Mouse (Mus musculus): ENCODE measurements around the gene Hist1h2bk. TPM values are rescaled to one million over a fixed set of nuclear protein-coding genes. Genes with fewer than 3 reads are reported as not detected.
A peak's percentile ranks its signal among the peaks of the same experiment; 100 is the strongest.

Hist1h2bk gene
- polyA plus RNA-seq, 1 experiment from 2014 or later = 2.5 TPM

- Histone ChIP-seq H3K4me3 (no peak overlapping the region), H3K27me3 (peaks cover 100% of the 10 kb centered on the region), H3K4me1 (replicated peaks) (peaks cover 18% of the 10 kb centered on the region), H3K4me2 (no peak overlapping the region), H3K27ac (replicated peaks) (no peak overlapping the region), H3K9me3 (no peaks in the 10 kb centered on the region), H3K9ac (no peak overlapping the region), H3K36me3 (no peaks in the 10 kb centered on the region)
- 56% methylated on average over 2 of the region's 2 CpGs for WGBS
- ATAC-seq (ENCODE audit: low read depth) = no peak
Measured at GRCm38 (mm10) chr13:22001346-22001745, 34.3 kb upstream of the Hist1h2bk start.

GRCm38 (mm10) chr13:22001823-22002222, 33.8 kb upstream of the Hist1h2bk start:
- no peaks in the 10 kb centered on the region for H3K9me3 ChIP-seq
- WGBS = 20% methylated on average over 5 of the region's 5 CpGs
- H3K9ac ChIP-seq = no peak overlapping the region
- ATAC-seq (ENCODE audit: low read depth) = no peak
- peaks cover 100% of the 10 kb centered on the region for H3K27me3 ChIP-seq
- no peaks in the 10 kb centered on the region for H3K36me3 ChIP-seq
- H3K4me2 ChIP-seq = no peak overlapping the region
- no peak overlapping the region for H3K27ac ChIP-seq (replicated peaks)
- H3K4me3 ChIP-seq = no peak overlapping the region
- H3K4me1 ChIP-seq (replicated peaks) = peaks cover 20% of the 10 kb centered on the region

GRCm38 (mm10) chr13:22005605-22006333, 29.9 kb upstream of the Hist1h2bk start:
- H3K4me2 ChIP-seq = peak overlapping the region; percentile 73
- ATAC-seq (ENCODE audit: low read depth) = peak; percentile 62
- WGBS = under 1% methylated on average over 45 of the region's 45 CpGs

GRCm38 (mm10) chr13:22006334-22007120, 29.1 kb upstream of the Hist1h2bk start:
- Histone ChIP-seq H3K27me3 (peaks cover 99% of the 10 kb centered on the region), H3K9me3 (no peaks in the 10 kb centered on the region), H3K27ac (replicated peaks) (no peak overlapping the region), H3K4me2 (peak overlapping the region; percentile 73), H3K36me3 (no peaks in the 10 kb centered on the region), H3K4me3 (peak overlapping the region; percentile 44), H3K4me1 (replicated peaks) (peaks cover 16% of the 10 kb centered on the region), H3K9ac (peak overlapping the region; percentile 49; the same call in 1 of the 2 replicates)
- peak; percentile 60 for ATAC-seq (ENCODE audit: low read depth)
- WGBS = 0% methylated on average over 38 of the region's 38 CpGs

More at GRCm38 (mm10) chr13:22005605-22006333, 29.9 kb upstream of the Hist1h2bk start:
- no peak overlapping the region for H3K27ac ChIP-seq (replicated peaks)
- no peaks in the 10 kb centered on the region for H3K36me3 ChIP-seq
- H3K9ac ChIP-seq = peak overlapping the region; percentile 49; the same call in 1 of the 2 replicates
- no peaks in the 10 kb centered on the region for H3K9me3 ChIP-seq
- peaks cover 16% of the 10 kb centered on the region for H3K4me1 ChIP-seq (replicated peaks)
- H3K4me3 ChIP-seq = peak overlapping the region; percentile 44
- H3K27me3 ChIP-seq = peaks cover 100% of the 10 kb centered on the region

- H3K4me2 ChIP-seq = peak overlapping the region; percentile 73
- no peak overlapping the region for H3K9ac ChIP-seq
- H3K4me3 ChIP-seq = peak overlapping the region; percentile 44
- H3K36me3 ChIP-seq = no peaks in the 10 kb centered on the region
- ATAC-seq (ENCODE audit: low read depth) = no peak
- WGBS = 3% methylated on average over 18 of the region's 18 CpGs
- H3K9me3 ChIP-seq = no peaks in the 10 kb centered on the region
- H3K27me3 ChIP-seq = peaks cover 97% of the 10 kb centered on the region
- H3K4me1 ChIP-seq (replicated peaks) = peaks cover 16% of the 10 kb centered on the region
- no peak overlapping the region for H3K27ac ChIP-seq (replicated peaks)
Measured at GRCm38 (mm10) chr13:22007121-22007510, 28.6 kb upstream of the Hist1h2bk start.

GRCm38 (mm10) chr13:22007872-22008271, 27.8 kb upstream of the Hist1h2bk start:
- 38% methylated on average over 7 of the region's 7 CpGs for WGBS
- Histone ChIP-seq H3K4me2 (no peak overlapping the region), H3K36me3 (no peaks in the 10 kb centered on the region), H3K27ac (replicated peaks) (no peak overlapping the region), H3K4me3 (no peak overlapping the region), H3K4me1 (replicated peaks) (peaks cover 16% of the 10 kb centered on the region), H3K9me3 (no peaks in the 10 kb centered on the region), H3K9ac (no peak overlapping the region), H3K27me3 (peaks cover 97% of the 10 kb centered on the region)
- no peak for ATAC-seq (ENCODE audit: low read depth)

GRCm38 (mm10) chr13:22008707-22009106, 27.0 kb upstream of the Hist1h2bk start:
- Histone ChIP-seq H3K9me3 (no peaks in the 10 kb centered on the region), H3K27ac (replicated peaks) (no peak overlapping the region), H3K4me3 (no peak overlapping the region), H3K4me2 (no peak overlapping the region), H3K4me1 (replicated peaks) (peaks cover 16% of the 10 kb centered on the region), H3K27me3 (peaks cover 95% of the 10 kb centered on the region), H3K36me3 (no peaks in the 10 kb centered on the region), H3K9ac (no peak overlapping the region)
- WGBS = 72% methylated on average over 3 of the region's 3 CpGs
- ATAC-seq (ENCODE audit: low read depth) = no peak

- H3K4me2 ChIP-seq = no peak within 1 kb of the TSS
- 39% methylated on average over 7 of the region's 7 CpGs for WGBS
- H3K4me3 ChIP-seq = no peak within 1 kb of the TSS
- H3K9me3 ChIP-seq = no peaks in the 10 kb centered on the region
- H3K27me3 ChIP-seq = peaks cover 95% of the 10 kb centered on the region
- H3K9ac ChIP-seq = no peak within 1 kb of the TSS
- H3K4me1 ChIP-seq (replicated peaks) = peaks cover 16% of the 10 kb centered on the region
- ATAC-seq (ENCODE audit: low read depth) = no peak
- no peak within 1 kb of the TSS for H3K27ac ChIP-seq (replicated peaks)
- H3K36me3 ChIP-seq = no peaks in the 10 kb centered on the region
Measured at GRCm38 (mm10) chr13:22009642-22010041, 26.0 kb upstream of the Hist1h2bk start, which contains the start of gene Prss16. Prss16 (minus strand) TSS chr13:22009742.

- Histone ChIP-seq H3K27ac (replicated peaks) (no peak overlapping the region), H3K9ac (no peak overlapping the region), H3K4me1 (replicated peaks) (no peaks in the 10 kb centered on the region; the same call in 1 of the 2 replicates), H3K4me3 (no peak overlapping the region), H3K27me3 (peaks cover 94% of the 10 kb centered on the region), H3K36me3 (no peaks in the 10 kb centered on the region), H3K9me3 (peaks cover 5% of the 10 kb centered on the region; the same call in 1 of the 2 replicates), H3K4me2 (no peak overlapping the region)
- 20% methylated on average over 13 of the region's 13 CpGs for WGBS
- no peak for ATAC-seq (ENCODE audit: low read depth)
Measured at GRCm38 (mm10) chr13:22013716-22014115, 22.0 kb upstream of the Hist1h2bk start.

GRCm38 (mm10) chr13:22014411-22014845, 21.2 kb upstream of the Hist1h2bk start:
- 9% methylated on average over 17 of the region's 17 CpGs for WGBS
- no peak for ATAC-seq (ENCODE audit: low read depth)
- Histone ChIP-seq H3K4me3 (no peak overlapping the region), H3K27ac (replicated peaks) (no peak overlapping the region), H3K9ac (no peak overlapping the region), H3K9me3 (peaks cover 5% of the 10 kb centered on the region; the same call in 1 of the 2 replicates), H3K27me3 (peaks cover 94% of the 10 kb centered on the region), H3K4me1 (replicated peaks) (no peaks in the 10 kb centered on the region; the same call in 1 of the 2 replicates), H3K36me3 (no peaks in the 10 kb centered on the region), H3K4me2 (peak overlapping the region; percentile 11)

GRCm38 (mm10) chr13:22015479-22016450, 19.9 kb upstream of the Hist1h2bk start:
- H3K9me3 ChIP-seq = peaks cover 5% of the 10 kb centered on the region; the same call in 1 of the 2 replicates
- ATAC-seq (ENCODE audit: low read depth) = no peak
- H3K27ac ChIP-seq (replicated peaks) = no peak overlapping the region
- 15% methylated on average over 27 of the region's 27 CpGs for WGBS
- H3K27me3 ChIP-seq = peaks cover 93% of the 10 kb centered on the region
- no peaks in the 10 kb centered on the region for H3K36me3 ChIP-seq
- H3K4me2 ChIP-seq = no peak overlapping the region
- H3K4me1 ChIP-seq (replicated peaks) = peaks cover 11% of the 10 kb centered on the region
- 0 out of 2 replicates have a peak overlapping the region, but pooled peaks have one; percentile 8 for H3K4me3 ChIP-seq
- no peak overlapping the region for H3K9ac ChIP-seq

Data from neural tube, embryonic 13.5 days (tissue).